Mouse (Mus musculus) kidney, postnatal 14 days (tissue): ENCODE results near the gene Arfgef3.
"Not testable (repeated sequence)": the region's sequence is repeated elsewhere in the genome, so short reads cannot be mapped to it uniquely, and the experiment has no call there.

Experiments
- DNase-seq: peaks from one replicate; pipeline ENCODE4 v3.0.0; 2022; ENCODE audit warnings: mixed read lengths

Arfgef3 gene

DNA sequence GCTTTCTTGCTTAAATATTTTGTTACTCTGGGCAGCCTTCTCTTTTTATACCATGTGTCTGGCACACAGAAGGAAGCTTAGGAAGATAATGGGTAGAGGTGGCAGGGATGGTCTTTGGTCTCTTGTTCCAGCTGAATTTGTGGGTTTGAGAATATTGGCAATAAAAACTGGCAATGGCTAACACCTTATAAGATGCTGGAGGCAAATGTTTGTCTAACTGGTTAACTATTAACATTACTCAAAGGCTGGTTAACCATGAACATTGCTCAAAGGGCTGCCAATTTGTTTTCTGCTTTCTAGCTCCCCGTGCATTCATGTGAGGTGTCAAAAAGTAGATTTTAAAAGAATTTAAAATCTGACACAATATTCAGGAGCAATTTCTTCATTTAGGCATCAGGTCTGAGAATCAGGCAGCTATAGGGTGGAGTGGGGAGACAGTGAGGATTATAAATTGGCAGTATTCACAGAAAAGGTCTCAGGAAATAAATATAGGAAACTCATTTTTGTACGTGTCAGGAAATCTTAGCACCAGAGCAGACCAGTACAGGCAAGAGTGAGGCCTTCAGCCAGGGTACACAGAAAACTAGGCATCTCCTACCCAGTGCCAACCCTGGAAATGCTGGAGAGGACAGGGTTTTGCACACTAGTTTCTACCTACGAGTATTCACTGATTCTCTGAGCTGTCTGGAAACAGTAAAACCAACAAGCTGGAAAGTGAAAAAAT, 62.9 kb downstream of the Arfgef3 start:
- DNase-seq: peak; percentile 63

DNA sequence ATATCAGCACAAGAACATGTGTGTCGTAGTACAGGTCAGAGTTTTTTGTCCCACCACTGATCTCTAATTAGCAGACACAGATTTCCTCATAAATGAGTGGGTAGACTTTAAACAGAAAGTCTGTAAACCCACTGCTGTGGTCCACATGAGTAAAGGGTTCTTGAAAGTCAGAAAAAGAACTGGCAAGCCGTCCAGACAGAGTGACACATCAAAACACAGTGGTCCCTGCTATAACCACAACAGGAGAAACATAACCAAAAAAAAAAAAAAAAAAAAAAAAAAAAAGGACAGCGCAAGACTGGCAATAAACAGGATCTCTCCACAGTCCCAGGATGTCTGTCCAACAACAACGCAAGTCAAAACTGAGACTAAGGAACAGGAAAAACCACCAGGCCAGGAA, 64.9 kb downstream of the Arfgef3 start:
- DNase-seq: no peak

DNA sequence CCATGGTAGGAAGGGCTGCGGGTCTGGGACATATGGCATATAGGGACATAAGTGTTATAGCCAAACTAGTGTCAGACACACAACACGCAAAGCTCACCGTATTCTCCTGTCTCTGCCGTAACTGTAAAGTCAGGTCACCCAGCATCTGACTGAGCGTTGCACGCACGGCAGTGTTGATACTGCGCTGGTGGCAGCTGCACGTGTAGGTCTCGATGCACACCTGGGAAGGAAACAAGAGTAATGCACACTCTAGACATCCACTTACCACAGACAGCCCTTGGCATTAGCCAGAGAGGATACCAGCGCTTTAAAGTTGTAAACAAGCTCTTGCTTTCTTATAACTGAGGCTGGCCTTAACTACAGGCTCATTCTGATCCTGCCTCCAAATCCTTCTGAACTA, 79.0 kb downstream of the Arfgef3 start:
- no peak for DNase-seq

DNA sequence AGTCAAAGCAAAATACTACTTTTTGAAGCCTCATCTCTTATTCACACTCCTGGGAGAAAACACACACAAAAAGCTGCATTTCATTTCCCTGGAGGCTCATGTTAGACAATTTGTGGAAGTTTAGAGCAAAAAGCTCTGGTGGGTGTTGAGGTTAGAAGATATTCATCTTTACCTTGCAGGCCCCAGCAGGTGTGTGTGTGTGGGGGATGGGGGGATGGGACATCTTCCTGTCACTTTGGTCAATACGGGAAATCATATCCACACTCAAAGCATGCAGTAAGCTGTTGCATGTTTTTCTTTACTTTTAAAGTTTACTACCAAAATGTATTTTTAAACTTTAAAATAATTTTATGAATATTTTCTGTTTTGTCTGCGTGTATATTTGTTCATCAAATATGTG, 79.7 kb downstream of the Arfgef3 start:
- DNase-seq: no peak

DNA sequence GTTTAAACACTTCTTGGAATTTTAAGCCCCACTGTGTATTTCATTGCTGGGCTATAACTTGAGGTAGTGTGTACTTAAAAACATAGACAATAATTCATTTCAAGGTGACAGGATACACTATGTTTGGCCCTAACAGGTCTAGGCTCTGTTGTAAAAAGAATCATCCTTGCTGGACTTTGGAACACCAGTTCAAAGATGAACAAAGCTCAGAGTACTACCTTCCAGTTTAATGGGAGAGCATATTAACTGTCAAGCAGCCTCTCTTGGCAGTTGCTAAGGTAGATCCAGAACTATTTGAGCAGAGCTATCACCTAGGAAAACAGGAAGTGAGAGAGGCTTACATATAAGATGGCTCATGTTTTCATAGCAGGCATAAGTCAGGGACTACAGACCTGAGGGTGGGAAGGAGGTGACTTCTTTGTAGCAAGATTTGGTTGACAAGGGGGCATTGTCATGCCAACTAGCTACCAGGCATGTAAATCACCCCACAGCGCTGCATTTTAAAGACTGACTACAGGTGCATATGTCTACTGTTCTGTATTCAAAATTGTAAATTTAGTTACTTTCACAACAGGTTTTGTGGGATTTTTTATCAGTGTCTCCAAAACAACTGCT, 82.0 kb downstream of the Arfgef3 start:
- peak; percentile 17 for DNase-seq

DNA sequence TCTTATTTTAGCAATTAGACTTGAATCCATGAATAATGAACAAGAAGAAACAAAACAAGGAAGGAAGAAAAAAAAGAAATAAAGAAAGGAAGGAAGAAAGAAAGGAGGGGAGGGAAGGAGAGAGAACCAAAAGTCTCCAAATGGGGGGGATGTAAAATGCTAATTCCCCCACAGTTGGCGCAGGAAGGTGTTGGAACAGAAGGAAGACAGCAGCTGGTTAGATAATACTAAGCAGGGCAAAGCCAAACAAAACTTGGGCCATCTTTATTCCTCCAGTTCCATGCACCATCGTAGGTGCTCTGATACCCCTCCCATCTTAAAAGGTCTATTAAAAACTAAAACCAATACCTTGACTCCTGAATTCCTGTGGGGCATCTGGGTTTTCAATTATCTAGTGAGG, 82.8 kb downstream of the Arfgef3 start:
- no peak for DNase-seq

DNA sequence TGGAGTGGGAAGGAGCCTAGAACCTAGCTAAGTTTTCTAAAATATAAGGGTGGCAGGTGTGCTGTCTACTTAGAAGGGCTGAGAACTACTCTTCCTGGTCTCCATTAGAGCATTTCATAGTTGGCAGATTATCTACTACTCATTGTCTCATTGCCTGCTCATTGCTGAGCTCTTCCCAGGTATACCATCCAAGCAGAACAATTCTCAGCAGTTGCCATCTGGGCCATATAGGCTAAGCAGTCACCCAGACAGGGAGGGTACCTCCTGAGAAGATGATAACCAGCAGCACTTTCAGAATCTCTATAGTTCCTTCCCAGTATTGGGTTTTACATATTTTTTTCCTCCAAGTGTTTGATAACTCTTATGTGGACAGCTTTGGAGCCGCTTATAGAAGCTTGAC, 86.2 kb downstream of the Arfgef3 start:
- no peak for DNase-seq

DNA sequence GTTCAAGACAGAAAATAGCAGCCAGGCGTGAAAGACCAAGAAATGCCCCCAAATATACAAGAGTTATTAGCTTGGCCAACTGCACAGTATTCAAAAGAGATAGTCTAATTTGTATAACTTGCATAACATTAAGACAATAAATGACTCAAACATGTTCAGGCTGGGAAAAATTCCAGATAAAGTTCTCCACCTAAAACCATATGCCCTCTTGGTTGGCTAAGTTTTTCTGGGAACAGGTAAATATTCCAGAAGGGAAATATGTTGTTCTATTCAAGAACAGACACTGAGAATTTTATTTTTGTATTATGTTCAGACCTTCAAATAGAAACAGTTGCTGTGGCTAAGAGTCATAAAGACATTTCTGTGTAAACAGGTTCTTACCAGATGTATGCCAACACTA, 96.7 kb downstream of the Arfgef3 start:
- no peak for DNase-seq

DNA sequence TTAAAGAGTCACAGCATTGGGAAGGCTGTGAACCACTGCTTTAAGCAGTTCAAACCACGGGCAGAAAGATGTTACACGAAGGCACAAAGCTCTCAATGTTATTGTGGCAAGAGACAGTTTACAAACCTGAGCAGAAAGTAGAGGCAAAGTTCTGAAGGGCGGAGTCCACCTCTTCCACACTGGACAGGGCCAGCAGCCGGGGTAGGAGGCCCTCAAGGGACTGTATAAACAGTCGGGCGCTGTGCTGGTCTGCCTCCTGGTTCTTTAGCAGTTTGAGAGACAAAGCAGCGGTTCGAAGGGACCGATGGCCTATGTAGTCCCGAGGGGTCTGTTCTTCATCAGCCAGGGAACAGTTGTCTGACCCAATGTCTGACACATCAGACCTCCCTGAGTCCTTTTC, 97.7 kb downstream of the Arfgef3 start:
- DNase-seq: no peak

DNA sequence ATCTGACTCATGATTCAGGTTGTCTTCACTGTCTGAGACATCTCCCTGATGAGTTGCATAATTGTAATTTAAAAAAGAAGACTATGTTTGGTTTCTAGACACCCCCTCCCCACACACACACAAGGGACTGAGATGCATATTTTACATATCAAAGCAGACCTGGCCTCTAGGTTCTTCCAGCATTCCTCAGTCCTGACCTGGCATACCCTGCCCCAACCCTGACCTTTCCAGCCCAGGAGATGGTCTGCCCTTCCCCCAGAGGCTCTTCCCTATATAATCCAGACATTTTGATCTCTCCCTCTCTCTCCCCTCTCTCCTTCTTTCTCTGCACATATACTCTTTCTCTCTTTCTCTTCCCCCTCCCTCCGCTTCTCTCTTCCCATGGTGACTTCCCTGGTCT, 99.4 kb downstream of the Arfgef3 start:
- DNase-seq: no peak

DNA sequence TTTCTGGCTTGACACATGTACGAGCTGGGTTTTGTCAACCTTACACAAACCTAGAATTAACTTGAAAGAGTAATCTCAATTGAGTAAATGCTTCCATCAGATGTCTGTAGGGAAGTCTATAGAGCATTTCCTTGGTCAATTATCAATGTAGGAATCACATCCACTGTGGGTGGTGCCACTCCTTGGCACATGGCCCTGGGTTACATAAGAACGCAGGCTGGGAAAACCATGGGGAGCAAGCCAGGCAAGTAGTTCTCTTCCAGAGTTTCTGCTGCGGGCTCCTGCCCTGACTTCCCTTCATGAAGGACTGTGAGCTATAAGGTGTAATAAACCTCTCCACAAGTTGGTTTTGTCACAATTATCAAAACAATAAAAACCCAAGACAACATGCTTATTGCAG, 100.2 kb downstream of the Arfgef3 start:
- no peak for DNase-seq

DNA sequence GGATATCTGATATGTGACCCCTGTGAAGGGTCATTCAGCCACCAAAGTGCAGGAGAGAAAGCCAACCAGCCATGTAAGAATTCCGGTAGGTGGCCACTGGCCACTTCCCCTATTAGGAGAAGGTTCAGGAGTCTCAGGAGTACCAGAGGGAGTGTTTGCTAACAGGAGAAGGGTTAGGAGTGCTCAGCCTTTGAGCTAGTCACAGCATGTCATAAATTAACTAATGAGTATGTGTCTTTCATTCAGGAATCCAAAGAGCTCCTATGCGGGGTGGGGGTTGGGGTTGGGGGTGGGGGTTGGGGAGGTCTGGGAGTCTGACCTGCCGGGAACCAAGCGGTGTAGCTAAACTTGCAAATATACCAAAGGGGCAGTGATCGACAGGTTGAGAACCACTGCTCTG, 100.9 kb downstream of the Arfgef3 start:
- no peak for DNase-seq

DNA sequence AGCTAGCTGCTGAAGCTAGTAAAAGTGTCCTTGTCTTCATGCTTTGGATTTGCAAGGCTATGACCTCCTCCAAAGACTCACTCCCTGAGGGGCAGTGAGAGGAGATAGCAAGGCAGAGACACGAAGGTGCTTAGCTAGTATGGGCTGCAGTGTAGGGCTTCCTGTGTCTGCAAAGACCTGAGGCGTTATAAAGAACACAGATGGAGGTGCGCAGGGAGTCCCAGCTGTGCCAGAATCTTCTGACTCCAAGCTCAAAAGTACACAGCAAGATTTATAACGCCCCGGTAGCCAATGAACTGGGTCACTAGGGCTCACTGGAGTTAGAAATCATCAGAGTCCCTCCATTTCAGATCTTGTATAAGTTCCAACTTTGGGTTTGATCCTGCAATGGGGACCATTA, 103.2 kb downstream of the Arfgef3 start:
- DNase-seq: no peak

DNA sequence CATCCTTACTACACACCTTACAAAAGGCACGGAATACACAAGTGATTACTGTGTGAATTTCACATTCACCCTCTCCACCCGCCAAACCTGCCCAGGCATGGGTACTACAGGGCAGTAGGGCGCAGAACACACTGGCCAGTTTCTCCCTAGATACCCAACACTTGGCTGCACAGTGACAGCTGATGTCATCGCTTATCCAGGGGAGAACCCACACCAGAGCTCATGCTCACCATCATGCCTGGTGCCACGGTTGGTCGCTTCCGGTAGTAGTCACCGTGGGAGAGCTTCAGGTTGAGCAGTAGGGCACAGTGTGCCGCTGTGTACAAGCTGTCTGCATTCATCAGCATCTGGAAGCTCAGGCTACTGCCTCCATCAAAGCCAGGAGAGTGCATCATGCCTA, 108.3 kb downstream of the Arfgef3 start:
- no peak for DNase-seq

DNA sequence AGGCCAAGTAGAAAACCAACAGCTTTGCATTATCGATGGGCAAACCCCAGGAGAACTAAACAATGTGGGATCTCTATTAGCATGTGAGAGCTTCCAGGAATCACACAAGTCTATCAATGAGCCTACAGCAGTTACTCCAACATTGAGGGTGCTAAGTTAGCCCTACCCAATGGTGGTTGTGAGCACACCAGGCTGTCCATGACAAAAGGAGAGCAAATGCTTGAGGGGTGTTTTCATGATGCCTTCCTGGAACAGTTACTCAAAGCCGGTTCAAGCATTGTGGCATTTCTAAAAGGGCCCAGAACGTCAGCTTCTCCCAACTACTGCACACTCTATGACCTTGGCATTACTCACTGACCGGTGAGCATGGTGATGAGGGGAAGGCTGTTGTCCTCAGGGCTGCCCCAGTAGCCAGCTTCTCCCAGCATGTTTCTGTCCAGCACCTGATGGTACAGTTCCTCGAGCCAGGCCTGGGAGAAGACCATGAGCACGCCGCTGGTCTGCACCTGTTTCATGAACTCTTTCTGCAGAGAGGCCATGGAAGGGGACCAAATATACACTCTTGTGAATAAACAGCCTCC, 109.3 kb downstream of the Arfgef3 start:
- DNase-seq: no peak

DNA sequence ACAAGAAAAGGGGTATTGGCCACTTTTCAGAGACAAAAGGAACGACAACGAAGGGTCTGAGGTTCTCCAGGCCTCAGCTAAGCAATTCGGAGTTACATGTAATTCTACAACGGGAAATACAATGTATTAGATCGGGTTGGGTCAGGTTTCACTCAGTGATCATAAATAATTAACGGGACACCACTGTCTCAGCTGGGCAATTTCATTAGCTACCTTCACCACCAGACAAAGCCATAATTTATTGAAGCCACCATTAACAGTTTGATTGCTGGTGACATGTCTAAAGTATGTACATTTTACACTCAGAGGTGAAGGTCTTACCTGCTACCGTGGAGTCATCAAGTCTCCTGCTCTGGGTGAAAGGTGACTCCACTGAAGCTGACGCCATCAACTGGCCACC, 113.3 kb downstream of the Arfgef3 start:
- DNase-seq: no peak

DNA sequence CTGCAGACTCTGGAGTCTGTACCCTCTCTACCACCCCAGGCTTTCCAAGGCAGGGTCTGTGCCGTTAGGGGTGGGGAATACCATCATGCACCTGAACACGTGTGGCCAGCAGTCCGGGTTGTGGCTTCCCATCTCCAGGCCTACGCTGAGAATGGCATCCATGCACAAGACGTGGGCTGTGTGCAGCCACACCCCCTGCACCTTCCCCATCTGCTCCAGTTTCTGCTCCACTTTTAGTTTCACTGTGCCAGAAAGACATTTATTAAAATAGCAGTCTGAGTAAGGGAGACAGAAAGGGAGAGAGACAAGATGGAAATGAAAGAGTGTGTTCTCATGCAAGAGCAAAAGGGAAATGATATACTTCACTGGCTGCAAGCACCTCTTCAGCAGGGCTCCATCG, 116.2 kb downstream of the Arfgef3 start:
- DNase-seq: no peak

DNA sequence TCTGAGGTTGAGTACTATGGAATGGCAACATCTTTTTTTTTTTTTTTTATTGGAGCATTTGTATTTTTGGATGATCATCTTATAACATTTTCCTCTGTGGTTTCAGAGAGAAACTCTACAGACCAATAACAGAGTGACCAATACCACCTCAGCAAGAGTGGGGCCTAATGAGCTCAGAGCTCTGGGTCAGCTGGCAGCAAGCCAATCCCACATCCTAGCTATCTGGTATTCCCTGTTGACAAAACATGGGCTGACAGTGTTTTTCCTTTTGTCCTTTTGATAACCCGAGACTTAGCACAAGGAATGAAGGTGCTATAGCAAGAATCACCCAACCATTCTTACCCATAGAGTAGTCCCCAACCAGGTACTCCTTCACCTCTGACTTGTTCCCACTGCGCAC, 131.0 kb downstream of the Arfgef3 start:
- no peak for DNase-seq

DNA sequence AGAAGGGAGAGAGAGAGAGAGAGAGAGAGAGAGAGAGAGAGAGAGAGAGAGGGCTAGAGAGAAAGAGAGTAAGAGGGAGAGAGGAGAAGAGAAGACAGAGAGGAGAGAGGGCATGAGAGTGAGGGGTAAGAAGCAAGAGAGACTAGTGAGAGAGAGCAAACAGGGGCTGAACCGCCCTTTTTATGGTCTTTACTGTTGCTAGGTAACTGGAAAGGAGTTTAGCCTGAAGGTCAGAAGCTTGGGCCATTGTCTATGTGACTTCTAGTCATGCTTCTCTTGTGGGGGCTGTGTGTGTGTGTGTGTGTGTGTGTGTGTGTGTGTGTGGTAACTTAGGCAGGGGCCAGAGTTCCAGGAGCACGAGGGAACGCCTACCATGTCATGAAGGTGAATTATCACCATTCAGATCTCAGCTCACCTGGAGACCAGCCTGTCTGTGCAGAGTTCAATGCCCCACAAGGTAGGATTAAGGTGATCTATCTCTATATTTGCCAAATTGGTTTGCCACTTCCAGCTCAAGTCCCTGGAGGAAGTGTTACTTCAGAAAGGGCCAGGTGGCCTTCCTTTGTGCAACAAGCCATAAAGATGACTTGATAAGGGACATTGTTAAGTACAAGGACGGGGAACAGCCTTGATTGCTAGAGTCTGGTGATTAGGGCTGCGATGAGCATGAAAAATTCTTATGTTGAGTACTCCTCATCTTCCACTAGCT, 138.8 kb downstream of the Arfgef3 start:
- not testable (repeated sequence) for DNase-seq

DNA sequence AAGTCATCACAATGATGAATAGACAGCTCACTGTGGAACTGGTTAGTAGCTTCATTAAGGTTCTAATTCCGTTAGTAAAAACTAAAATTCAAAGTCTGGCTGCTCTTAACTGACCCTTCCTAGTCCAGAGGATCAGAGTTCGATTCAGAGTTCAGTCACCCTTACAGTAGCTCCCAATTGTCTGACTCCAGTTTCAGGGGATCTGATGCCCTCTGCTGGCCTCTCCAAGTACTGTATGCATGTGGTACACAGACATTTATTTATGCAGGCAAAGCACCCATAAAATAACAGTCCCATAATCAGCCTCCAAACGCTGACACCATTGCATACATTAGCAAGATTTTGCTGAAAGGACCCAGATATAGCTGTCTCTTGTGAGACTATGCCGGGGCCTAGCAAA, 141.7 kb downstream of the Arfgef3 start:
- DNase-seq: peak; percentile 80

DNA sequence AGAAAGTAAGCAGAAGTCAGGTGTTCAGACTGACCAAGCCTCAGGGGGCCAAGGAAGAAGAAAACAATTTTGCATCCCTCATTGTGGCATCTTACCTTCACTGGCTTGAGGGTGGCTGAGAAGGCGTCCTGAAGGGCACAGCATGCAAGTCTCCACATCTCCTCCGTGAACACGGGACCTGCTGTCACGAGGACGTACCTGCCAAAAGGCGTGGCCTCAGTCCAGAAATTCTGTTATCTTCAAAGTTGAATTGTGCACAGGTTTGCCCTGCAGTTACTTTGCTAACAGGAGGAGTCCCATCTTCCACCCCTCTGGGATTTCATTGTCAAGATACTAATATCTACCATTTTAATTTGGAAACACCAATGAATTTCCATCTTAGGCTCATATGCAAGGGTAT, 146.1 kb downstream of the Arfgef3 start:
- no peak for DNase-seq

DNA sequence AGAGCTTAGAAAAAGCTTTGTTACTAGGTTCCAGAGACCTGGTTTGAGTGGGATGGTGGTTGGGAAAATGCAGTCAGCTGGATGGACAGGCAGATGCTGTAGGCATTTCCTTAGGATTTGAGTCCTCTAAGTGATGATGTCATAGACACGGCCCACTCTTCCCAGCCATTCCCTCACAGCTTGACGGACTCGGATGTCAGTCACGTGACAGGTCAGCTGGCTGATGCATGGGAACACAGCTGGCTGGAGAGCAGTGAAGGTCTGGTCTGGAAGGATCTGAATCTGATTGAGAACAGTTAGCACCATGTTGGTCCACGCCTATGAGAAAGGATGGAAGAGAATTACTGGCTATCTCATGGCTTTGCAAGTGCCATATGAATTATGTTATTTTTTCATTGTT, 154.3 kb downstream of the Arfgef3 start:
- no peak for DNase-seq

DNA sequence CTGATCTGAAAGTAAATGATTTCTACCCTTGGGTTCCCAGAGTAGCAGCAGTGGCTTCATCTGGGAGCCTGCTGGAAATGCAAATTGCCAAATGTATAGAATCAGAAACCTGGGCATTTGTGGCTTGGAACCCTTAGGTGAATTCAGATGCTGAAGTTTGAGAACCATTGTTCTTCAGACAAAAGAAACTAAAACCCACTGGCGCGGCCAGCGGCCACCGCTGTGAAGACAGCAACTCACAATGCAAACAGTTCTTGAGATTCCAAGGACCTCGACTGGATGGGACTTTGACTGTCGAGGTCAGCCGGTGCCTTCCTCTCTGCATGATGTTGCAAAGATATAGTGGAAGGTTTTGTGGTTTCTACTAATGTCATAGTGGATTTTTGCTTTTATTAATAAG, 159.6 kb downstream of the Arfgef3 start:
- DNase-seq: no peak

DNA sequence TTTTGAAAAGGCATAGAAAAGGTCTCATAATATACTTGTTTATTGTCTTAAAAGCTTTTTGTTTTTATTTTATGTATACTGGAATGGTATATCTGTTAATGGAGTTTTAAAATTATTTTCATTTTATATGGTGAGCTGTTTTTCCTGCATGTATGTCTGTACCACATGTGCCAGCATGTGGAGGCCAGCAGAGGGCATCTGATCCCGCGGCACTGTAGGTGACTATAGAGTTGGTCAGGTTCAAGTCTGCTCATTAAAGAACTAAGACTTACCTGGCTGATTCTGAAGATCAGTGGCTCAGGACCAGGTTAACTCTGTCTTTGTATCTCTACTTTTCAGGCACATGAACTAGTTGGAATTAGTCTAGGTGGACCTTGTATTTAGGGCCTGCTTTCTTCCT, 171.2 kb downstream of the Arfgef3 start:
- DNase-seq: no peak
